Mouse (Mus musculus) urinary bladder, adult 2 months (tissue): ENCODE results near the gene Fat1. TPM values are rescaled to one million over a fixed set of nuclear protein-coding genes. Genes with fewer than 3 reads are reported as not detected.

Experiments used
- DNase-seq: peaks from one replicate; pipeline ENCODE4 v3.0.0; 2022; ENCODE audit warnings: low spot score
- polyA plus RNA-seq: library from polyadenylated mRNA; depleted of rRNA; stranded (reverse); fragments of >200 nt; gene quantifications from 2 replicates; pipeline ENCODE4 v1.2.3, GENCODE M21; 2012

Gene Fat1
- polyA plus RNA-seq, 1 experiment: 52.0 TPM

GRCm38 (mm10) chr8:45004021-45004420 lies 68.8 kb downstream of the Fat1 start:
- DNase-seq: no peak

DNA sequence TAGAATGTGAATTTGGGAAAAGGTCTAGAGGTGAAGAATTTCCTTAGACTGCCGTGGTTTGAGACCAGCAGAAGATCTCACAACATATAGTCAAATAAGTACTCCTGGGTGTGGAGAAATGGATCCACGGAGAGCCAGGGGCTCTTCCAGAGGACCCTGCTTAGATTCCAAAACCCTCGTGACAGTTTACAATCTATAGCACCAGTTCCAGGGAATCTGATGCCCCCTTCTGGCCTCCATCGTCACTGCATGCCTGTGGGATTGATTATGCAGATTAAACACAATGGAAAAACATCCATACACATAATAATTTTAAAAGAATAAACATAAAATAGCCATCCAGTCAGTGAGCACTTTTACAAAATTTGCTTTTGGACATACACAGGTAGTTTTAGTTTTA lies 75.4 kb downstream of the Fat1 start:
- DNase-seq: no peak

DNA sequence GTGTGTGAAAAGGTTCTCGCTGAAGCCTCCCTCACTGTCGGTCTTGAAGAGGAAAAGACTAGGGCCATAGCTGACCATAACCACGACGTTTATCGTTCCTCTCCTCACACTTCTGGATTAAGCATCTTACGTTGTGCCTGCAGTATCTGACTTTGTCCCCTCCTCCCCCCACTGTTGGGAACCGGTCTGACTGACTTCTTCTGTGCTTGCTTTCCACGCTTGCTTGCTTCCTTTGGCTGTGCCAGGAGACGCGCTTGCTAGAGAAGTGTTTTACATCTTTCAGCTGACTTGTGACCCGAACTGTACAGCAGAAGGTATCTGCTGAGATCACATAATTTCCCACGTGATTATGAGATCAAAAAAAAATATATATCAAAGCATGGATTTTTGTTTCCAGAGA lies 76.5 kb downstream of the Fat1 start:
- DNase-seq: no peak

DNA sequence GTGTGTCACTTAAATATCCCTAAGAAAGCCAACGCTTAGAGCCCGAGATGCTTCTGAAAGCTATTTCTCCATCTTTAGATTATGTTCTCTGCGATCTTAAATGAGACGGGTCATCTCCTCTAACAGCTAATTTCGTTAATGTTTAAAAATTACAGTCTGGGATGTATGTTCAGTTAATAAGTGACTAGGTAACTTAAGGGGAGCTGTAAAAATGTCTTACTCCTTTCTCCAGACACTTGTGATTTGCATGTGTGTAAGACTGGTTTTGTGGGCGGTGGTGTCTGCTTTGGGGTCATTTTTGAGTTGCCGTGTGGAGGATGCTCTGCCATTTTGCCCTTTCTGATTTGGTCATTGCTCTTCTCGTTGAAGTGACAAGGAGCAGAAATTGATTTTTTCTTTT lies 78.6 kb downstream of the Fat1 start:
- no peak for DNase-seq

- no peak for DNase-seq
Observed at GRCm38 (mm10) chr8:45014498-45015067, 79.3 kb downstream of the Fat1 start.

GRCm38 (mm10) chr8:45015876-45016275 lies 80.6 kb downstream of the Fat1 start:
- DNase-seq: no peak

- DNase-seq: no peak
Observed at GRCm38 (mm10) chr8:45019241-45019640, 84.0 kb downstream of the Fat1 start.

DNA sequence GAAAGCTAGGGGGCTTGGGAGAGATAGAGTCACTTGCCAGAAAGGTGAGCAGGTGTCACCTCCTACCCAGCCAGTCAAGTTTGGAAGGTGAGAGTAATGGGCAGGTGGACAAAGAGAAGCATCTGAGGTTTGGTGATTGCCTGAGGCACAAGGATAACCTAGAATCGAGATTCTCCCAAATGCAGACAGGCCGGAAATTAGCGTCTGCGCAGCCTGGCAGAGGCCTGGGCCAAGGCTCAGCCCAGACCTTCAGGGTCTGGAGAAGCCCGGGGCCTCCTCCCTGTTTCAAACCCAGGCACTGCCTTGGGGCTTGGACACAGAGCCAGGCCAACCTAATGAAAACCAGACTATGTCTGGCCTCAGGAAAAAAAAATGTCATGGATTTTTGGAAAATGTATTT lies 85.9 kb downstream of the Fat1 start:
- DNase-seq: no peak

- DNase-seq: no peak
Observed at GRCm38 (mm10) chr8:45021911-45022665, 86.8 kb downstream of the Fat1 start.

DNA sequence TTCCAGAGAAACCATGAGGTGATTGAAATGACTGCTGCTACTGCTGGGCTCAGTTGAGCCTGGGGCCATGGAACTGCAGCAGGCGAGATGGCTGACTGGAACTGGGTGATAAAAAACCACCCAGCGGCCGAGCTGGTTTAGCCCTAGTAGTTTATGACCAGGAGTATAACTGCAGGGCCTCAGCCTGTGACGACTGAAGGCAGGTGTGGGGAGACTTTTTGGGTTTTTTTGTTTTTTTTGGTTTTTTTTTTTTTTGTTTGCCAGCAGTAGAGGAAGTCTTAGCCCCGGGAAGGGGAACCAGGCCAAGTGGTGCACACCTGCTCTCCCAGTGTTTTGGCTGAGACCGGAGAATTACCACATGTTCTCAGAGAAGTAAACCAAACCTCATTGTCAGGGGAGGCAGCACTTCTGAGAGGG lies 92.8 kb downstream of the Fat1 start:
- no peak for DNase-seq

DNA sequence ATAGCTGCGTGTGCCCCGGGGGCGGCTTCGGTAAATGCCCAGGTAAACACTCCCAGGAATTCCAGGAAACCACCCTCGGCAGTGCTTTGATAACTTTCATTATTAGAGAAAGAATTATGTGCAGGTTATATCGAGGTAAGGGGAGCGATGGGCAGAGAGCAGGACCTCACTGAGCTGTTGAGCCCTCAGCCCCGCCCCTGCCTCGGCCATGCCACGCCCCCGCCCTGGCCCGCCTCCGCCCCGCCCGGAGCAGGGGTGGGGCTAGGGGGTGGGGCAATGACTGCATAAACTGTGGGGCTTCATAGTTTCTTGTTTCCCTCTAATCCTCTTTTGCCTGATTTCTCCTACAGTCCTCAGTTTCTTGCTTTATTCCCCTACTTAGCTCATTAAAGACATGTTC lies 103.1 kb downstream of the Fat1 start:
- no peak for DNase-seq

GRCm38 (mm10) chr8:45044160-45044559 lies 108.9 kb downstream of the Fat1 start:
- no peak for DNase-seq

DNA sequence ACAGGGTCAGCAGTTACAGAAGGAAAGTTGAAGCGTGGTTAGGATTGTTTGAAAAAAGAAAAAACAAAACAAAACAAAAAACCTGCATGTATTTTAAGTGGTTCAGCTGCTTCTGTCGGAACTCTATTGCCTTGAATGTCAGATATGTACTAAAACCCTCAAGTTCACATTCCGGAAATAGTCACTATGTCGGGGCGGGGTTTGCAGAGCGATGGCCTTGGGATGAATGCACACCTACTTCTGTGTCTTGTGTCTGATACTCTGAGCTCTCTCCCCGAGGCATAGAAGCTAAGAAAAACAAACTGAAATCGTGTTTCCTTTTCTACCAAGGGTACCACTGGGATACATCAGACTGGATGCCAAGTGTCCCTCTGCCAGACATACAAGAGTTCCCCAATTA lies 115.2 kb downstream of the Fat1 start:
- DNase-seq: no peak

DNA sequence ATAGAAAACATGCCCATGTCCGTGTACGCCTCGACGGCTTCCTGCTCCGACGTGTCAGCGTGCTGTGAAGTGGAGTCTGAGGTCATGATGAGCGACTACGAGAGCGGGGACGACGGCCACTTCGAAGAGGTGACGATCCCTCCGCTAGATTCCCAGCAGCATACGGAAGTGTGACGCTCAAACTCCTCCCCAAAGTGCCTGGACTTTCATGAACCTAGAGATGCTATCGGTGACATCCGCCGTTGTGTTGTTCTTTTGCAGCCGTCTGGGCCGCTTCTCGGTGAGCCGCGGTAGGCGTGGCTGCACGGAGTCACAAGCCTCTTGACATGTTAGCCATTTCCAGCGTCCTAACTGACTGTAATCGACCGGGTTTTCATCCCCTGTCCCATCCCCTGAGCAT lies 116.0 kb downstream of the Fat1 start:
- DNase-seq: no peak

DNA sequence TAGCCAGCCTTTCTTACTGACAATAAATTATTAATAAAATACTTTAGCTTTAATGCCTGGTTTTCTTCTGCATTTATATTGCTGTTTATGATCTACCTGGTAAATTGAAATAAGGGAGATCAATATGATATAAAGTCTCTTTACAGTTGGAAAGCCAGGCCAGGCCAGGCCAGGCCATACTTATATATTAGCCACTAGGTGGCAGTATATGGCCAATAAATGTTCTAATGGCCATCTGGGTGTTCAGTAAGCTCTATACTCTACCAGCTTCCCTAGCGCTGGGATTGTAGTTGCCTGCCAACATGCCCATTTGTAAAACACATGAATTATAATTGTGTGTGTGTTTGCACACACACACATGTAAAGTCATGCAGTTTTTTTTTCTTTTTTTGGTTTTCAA lies 117.0 kb downstream of the Fat1 start:
- no peak for DNase-seq

DNA sequence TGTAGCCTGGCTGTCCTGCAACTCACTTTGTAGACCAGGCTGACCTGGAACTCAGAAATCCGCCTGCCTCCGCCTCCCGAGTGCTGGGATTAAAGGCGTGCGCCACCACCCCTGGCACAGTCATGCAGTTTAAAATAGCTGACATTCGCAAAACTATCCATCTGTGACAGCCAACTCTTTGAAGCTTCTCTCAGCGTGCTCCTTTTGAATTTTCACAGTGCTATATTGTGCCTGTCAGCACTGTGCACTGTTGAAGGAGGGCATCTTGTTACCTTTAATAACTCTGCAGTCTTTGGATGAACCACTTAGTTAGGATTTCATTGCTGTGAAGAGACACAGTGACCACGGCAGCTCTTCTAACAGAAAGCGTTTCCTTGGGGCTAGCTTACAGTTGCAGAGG lies 117.4 kb downstream of the Fat1 start:
- no peak for DNase-seq

- no peak for DNase-seq
Observed at GRCm38 (mm10) chr8:45055500-45055899, 120.3 kb downstream of the Fat1 start.

DNA sequence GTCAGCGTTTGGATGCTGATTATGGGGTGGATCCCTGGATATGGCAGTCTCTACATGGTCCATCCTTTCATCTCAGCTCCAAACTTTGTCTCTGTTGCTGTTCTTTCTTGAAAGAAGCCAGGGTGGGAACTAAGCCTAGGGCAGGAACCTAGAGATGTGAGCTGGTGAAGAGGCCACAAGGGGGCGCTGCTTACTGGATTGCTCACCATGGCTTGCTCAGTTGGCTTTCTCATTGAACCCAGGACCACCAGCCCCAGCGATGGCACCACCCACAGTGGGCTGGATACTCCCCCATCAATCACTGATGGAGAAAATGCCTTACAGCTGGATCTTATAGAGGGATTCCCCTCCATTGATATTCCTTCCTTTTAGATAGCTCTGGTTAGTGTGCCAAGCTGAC lies 121.6 kb downstream of the Fat1 start:
- no peak for DNase-seq

GRCm38 (mm10) chr8:45060083-45060482 lies 124.8 kb downstream of the Fat1 start:
- DNase-seq: no peak

- DNase-seq: no peak
Observed at GRCm38 (mm10) chr8:45062311-45062710, 127.1 kb downstream of the Fat1 start.

DNA sequence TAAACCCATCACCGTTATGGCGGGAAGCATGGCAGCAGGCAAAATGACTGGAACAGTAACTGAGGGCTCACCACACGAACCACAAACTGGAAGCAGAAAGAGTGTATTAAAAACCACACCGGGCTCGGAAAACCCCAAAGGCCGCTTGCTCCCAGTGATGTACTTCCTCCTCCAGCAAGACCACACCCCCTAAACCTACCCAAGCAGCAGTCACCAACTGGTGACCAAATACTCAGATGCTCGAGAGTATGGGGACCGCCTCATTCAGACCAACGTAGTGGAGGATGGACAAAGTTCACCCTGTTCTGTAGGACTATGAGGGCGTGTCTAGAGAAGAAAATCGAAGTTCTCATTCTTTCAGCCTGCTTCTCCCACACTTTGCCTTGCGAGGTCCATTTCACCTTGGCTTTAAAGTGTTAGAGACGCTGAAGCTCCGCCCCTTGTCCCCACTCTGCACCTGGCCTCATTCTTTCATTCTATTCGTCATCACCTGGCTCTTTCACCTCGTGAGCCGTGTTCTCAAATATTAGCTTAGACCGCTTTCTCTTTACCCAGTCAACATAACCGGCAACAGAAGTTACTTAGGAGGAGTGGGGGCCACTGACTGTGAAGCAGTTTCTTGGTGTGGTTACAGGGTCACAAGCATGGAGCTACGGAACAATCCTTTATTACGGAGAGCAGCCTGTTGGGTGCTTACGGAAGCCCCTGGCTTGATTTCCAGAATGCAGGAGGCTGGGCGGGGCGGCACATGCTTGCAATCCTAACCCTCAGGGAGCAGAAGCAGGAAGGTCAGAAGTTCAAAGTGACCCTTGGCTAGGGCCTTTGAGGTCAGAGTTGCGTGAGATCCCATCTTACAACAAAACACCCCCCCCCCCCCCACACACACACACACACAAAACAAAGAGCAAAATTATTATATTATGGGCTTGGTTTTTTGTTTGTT lies 128.0 kb downstream of the Fat1 start:
- no peak for DNase-seq

DNA sequence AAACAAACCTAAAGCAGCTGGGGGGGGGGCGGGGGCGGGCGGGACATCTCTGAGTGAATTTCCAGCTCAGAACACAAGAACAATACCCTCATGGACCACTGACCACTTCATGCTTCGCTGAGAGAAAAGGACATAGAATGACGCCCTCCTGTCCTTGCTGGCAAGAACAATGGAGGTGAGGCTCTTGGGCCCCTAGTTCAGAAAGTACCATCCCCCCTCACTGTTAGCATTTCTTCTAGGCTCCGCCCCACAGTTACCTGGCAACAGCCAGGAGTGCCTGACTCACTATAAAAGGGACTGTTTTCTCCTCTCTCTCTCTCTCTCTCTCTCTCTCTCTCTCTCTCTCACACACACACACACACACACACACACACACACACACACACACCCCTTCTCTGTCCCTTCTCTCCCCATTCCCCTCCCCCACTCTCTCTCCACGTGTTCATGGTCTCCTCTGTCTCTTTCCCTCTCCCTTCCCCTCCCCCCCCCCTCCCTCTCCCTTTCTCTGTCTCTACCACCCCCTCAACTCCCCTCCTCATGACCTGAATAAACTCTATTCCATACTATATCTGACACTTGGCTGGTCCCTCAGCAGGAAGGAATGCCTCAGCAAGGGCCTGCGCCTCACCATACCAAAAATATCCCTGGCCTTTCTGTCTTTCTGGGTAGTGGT lies 129.1 kb downstream of the Fat1 start:
- DNase-seq: no peak
